Mouse (Mus musculus): ENCODE measurements around the gene C1rb. TPM values are rescaled to one million over a fixed set of nuclear protein-coding genes. Genes with fewer than 3 reads are reported as not detected.

Gene C1rb
- 0.43 and 0.76 TPM in 2 replicates for total RNA-seq (2023)

DNA sequence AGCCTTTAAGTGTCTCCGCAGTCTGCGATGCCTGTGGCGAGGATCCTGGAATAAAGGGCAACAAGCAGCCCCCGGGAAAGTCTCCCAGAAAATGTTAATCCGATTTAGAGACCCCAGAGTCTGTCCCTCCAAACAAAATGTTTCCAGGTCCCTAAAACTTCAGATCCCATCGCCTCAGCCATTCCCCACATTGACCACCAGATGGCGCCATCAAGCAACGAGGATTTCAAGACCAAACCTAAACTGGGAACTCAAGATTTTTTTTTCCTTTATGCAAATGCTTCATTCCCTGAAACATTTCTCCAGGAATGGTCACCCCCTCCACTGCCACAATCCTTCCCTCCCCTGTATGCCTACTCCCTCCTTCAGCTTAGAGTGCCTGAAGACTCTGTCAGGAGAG lies at the start of gene C1rb:
Gene C1rb (plus strand): TSS at position 269 of the 400 bp plus-strand sequence.

DNA sequence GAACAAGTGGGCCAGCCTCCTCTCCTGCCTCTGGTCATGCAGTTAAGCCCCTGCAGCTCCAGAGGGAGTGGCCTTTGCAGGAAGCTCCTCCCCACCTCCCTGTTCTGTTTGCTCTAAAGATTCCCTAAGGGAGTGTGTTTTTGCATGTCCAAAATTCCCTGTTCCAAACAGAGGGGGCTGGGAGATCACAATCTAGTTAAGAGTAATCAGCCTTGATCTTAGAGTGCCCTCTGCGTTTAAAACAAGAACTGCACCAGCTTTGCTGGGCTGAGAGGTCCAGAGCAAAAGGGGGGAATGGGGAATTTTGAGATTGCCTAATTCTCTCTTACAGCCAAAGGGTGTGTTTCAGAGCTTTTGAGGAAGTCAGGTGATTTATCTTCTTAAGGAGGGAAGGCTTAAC lies 27.8 kb upstream of the C1rb start, which contains the start of gene C1s1:
Gene C1s1 (minus strand): TSS at position 76 of the 400 bp plus-strand sequence.

Other genes starting within 250 kb of the C1rb start
- gene Pex5, start 155.2 kb upstream of the C1rb start, total RNA-seq (2023) = 43.8 and 79.5 TPM in 2 replicates
- 0.91 and 1.5 TPM in 2 replicates for gene Clstn3, start 105.5 kb upstream of the C1rb start, total RNA-seq (2023)
- gene C1rl, start 77.2 kb upstream of the C1rb start, total RNA-seq (2023) = 38.8 and 44.2 TPM in 2 replicates
- gene C1ra, start 57.9 kb upstream of the C1rb start, total RNA-seq (2023) = 3.4 and 4.0 TPM in 2 replicates
- 0.66 TPM in 1 of 2 replicates, not detected in the other for gene C1s1, start 27.9 kb upstream of the C1rb start, total RNA-seq (2023)
- not detected in 2 replicates for gene C1s2, start 65.8 kb downstream of the C1rb start, total RNA-seq (2023)
- gene Lpcat3, start 92.7 kb downstream of the C1rb start, total RNA-seq (2023) = 31.7 and 47.1 TPM in 2 replicates
- gene Emg1, start 141.9 kb downstream of the C1rb start, total RNA-seq (2023) = 40.5 and 44.4 TPM in 2 replicates
- 91.6 and 94.2 TPM in 2 replicates for gene Phb2, start 142.0 kb downstream of the C1rb start, total RNA-seq (2023)
- 332 and 353 TPM in 2 replicates for gene Ptpn6, start 168.4 kb downstream of the C1rb start, total RNA-seq (2023)
- 89.2 and 97.3 TPM in 2 replicates for gene Grcc10, start 171.1 kb downstream of the C1rb start, total RNA-seq (2023)
- not detected in 2 replicates for gene Gm45234, start 185.7 kb downstream of the C1rb start, total RNA-seq (2023)
- 39.2 and 39.7 TPM in 2 replicates for gene Atn1, start 186.2 kb downstream of the C1rb start, total RNA-seq (2023)
- not detected in 2 replicates for gene Eno2, start 199.4 kb downstream of the C1rb start, total RNA-seq (2023)
- not detected in 2 replicates for gene Lrrc23, start 209.4 kb downstream of the C1rb start, total RNA-seq (2023)
- gene Spsb2, start 238.4 kb downstream of the C1rb start, total RNA-seq (2023) = 17.6 and 18.8 TPM in 2 replicates
- 109 and 115 TPM in 2 replicates for gene Tpi1, start 244.0 kb downstream of the C1rb start, total RNA-seq (2023)

All from neutrophil, adult 65 days (primary cell).